Comparison of ENCODE assay signal across 20 mouse cellular contexts in the genomic region with DNA sequence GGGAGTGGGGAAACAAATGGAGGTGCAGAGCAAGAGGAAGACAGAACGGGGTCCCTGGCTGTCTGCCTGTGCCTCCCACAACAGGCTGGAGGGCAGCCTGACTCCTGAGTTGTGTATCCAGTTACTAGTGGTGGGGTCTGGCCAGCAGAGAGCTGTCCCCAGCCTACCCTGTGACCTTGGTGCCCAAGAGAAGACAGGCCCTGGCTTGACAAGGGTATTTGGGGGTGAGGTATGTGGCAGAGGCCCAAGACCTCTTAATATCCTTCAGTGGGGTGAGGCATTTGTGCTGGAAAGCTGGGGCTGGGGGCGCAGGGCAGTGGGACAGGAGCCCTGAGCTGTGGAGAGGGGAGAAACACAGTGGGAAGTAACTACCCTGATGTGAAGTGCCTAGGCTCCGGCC. TPM values are rescaled to one million over a fixed set of nuclear protein-coding genes. Genes with fewer than 3 reads are reported as not detected.
DNase-seq lines count a peak whose midpoint lies in the region; ATAC-seq and TF ChIP-seq lines count a peak whose summit lies in the region.
"Had no signal": no experiment of that assay in that cellular context is flagged by ENCODE, and none has a peak within 500 bp of the region (broad histone marks: within the 10 kb centered on the region; RNA-seq: fewer than 3 reads in every experiment).

No protein-coding gene starts in this region.

- no peak for TF ChIP-seq CTCF in heart, postnatal 0 days (IDR thresholded peaks at IDR 0.05; ENCODE audit: low read depth)
- no peak for TF ChIP-seq CTCF in kidney, adult 2 months (conservative IDR thresholded peaks at IDR 0.05; ENCODE audit: insufficient read depth, insufficient read length, low read depth, low read length)

- peaks cover 37% of the 10 kb centered on the region for H3K4me1 ChIP-seq in heart, embryonic 12.5 days (replicated peaks)
- H3K4me1 ChIP-seq in heart, postnatal 0 days (ENCODE audit: control insufficient read depth, insufficient read depth), result peaks cover 21% of the 10 kb centered on the region; the same call in 1 of the 2 replicates
- H3K4me1 ChIP-seq in kidney, adult 2 months (ENCODE audit: control insufficient read depth, insufficient read depth, low read length), result peaks cover 16% of the 10 kb centered on the region

- no peak for TF ChIP-seq EP300 in heart, postnatal 0 days (IDR thresholded peaks at IDR 0.05; ENCODE audit: low read depth)

- H3K27me3 ChIP-seq in heart, embryonic 12.5 days (replicated peaks), result no peaks in the 10 kb centered on the region
- H3K27me3 ChIP-seq in heart, postnatal 0 days (ENCODE audit: control insufficient read depth, insufficient read depth, low read length), result no peaks in the 10 kb centered on the region
- no peaks in the 10 kb centered on the region for H3K27me3 ChIP-seq in kidney, adult 2 months (replicated peaks; ENCODE audit: control insufficient read depth, insufficient read depth, low read length)
- H3K27me3 ChIP-seq: CH12.LX; embryonic facial prominence, embryonic 12.5 days; midbrain, embryonic 15.5 days had no signal

- H3K9ac ChIP-seq in heart, embryonic 12.5 days, result no peak overlapping the region
- no peak overlapping the region for H3K9ac ChIP-seq in heart, postnatal 0 days (replicated peaks; ENCODE audit: low read depth, low read length)
- H3K9ac ChIP-seq: embryonic facial prominence, embryonic 12.5 days; liver, postnatal 0 days; midbrain, embryonic 15.5 days had no signal

- no peaks in the 10 kb centered on the region for H3K9me3 ChIP-seq in heart, embryonic 12.5 days (replicated peaks)
- H3K9me3 ChIP-seq in heart, postnatal 0 days (replicated peaks; ENCODE audit: control insufficient read depth, low read length), result no peaks in the 10 kb centered on the region
- H3K9me3 ChIP-seq: embryonic facial prominence, embryonic 12.5 days; midbrain, embryonic 15.5 days had no signal

- no peak overlapping the region for H3K4me2 ChIP-seq in heart, embryonic 12.5 days
- H3K4me2 ChIP-seq in heart, postnatal 0 days (ENCODE audit: low read depth, low read length), result no peak overlapping the region
- H3K4me2 ChIP-seq: embryonic facial prominence, embryonic 12.5 days; liver, embryonic 11.5 days; midbrain, embryonic 15.5 days had no signal

- no peak overlapping the region for H3K27ac ChIP-seq in heart, embryonic 12.5 days (ENCODE audit: poor library complexity, severe bottlenecking)
- H3K27ac ChIP-seq in heart, postnatal 0 days (ENCODE audit: low read depth), result peak overlapping the region; percentile 63
- no peak overlapping the region for H3K27ac ChIP-seq in kidney, adult 2 months (ENCODE audit: insufficient read depth, low read depth, low read length)
- H3K27ac ChIP-seq: embryonic facial prominence, embryonic 12.5 days; kidney, postnatal 0 days; macrophage; midbrain, embryonic 15.5 days had no signal

- DNase-seq in heart, adult 11 months, result peak; percentile 95
- DNase-seq in thymus, postnatal 4 days, result peak; percentile 19
- DNase-seq in thymus, postnatal 14 days, result no peak
- no peak for DNase-seq in heart, postnatal 0 days (ENCODE audit: low spot score)
- no peak for DNase-seq in kidney, adult 2 months
- no peak for DNase-seq in urinary bladder, postnatal 10 days (ENCODE audit: low spot score)
- DNase-seq: adrenal gland, postnatal 10 days; cerebellum, postnatal 25 days; kidney, adult 18-20 months; liver, postnatal 0 days; right cerebral cortex, adult 18-20 months; right cerebral cortex, postnatal 4 days; thymus, postnatal 25 days had no signal

- TF ChIP-seq POLR2A in kidney, adult 2 months (IDR thresholded peaks at IDR 0.05; ENCODE audit: low read depth, low read length), result no peak

- H3K4me3 ChIP-seq in heart, embryonic 12.5 days, result no peak overlapping the region
- no peak overlapping the region for H3K4me3 ChIP-seq in heart, postnatal 0 days (ENCODE audit: low read depth, low read length)
- H3K4me3 ChIP-seq in kidney, adult 2 months (ENCODE audit: insufficient read depth, low read depth, low read length), result no peak overlapping the region
- H3K4me3 ChIP-seq: embryonic facial prominence, embryonic 12.5 days; midbrain, embryonic 15.5 days had no signal

- H3K36me3 ChIP-seq in heart, embryonic 12.5 days, result peaks cover 84% of the 10 kb centered on the region
- peaks cover 83% of the 10 kb centered on the region for H3K36me3 ChIP-seq in heart, postnatal 0 days (replicated peaks; ENCODE audit: control insufficient read depth, insufficient read depth, low read length)
- H3K36me3 ChIP-seq in kidney, adult 2 months (ENCODE audit: control insufficient read depth, insufficient read depth, low read length), result no peaks in the 10 kb centered on the region

- WGBS in heart, embryonic 12.5 days, result 81% methylated on average over 3 of the region's 3 CpGs
- 47% methylated on average over 3 of the region's 3 CpGs for WGBS in heart, postnatal 0 days
- WGBS in kidney, adult 2 months, result 80% methylated on average over 3 of the region's 3 CpGs

- no peak for ATAC-seq in heart, embryonic 12.5 days (ENCODE audit: insufficient number of reproducible peaks, low FRiP score)
- ATAC-seq in heart, postnatal 0 days (ENCODE audit: insufficient read depth, low read depth), result peak; percentile 54; the same call in 1 of the 2 replicates
- ATAC-seq: midbrain, embryonic 15.5 days had no signal

RNA-seq across cellular contexts. Expression of gene Zswim4, which starts 25.7 kb away (rescaled TPM):
- polyA plus RNA-seq in heart, embryonic 12.5 days (2016; fragmentation: Nextera tagmentation; extraction: Ambion mirVana), result 12.9 and 13.7 TPM in 2 replicates
- 23.8 and 31.4 TPM in 2 replicates for total RNA-seq in heart, postnatal 0 days (2014; rRNA removed; ENCODE audit: low replicate concordance)
- polyA plus RNA-seq in heart, postnatal 0 days (2015; fragmentation: Nextera tagmentation; extraction: Ambion mirVana), result 4.6 and 5.8 TPM in 2 replicates
- polyA plus RNA-seq in kidney, adult 2 months (2012; rRNA removed), result 9.2 and 10.0 TPM in 2 replicates

RNA-seq across cellular contexts. Expression of gene Nanos3, which starts 26.2 kb away (rescaled TPM):
- 1.7 and 3.0 TPM in 2 replicates for polyA plus RNA-seq in heart, embryonic 12.5 days (2016; fragmentation: Nextera tagmentation; extraction: Ambion mirVana)
- total RNA-seq in heart, postnatal 0 days (2014; rRNA removed; ENCODE audit: low replicate concordance), result 1.4 TPM in 1 of 2 replicates, not detected in the other
- polyA plus RNA-seq in heart, postnatal 0 days (2015; fragmentation: Nextera tagmentation; extraction: Ambion mirVana), result 4.6 and 6.0 TPM in 2 replicates
- polyA plus RNA-seq in kidney, adult 2 months (2012; rRNA removed), result 0.99 and 1.4 TPM in 2 replicates
- total RNA-seq: CH12.LX had no signal
- polyA plus RNA-seq: macrophage had no signal

RNA-seq across cellular contexts. Expression of gene D8Ertd738e, which starts 38.3 kb away (rescaled TPM):
- polyA plus RNA-seq in heart, embryonic 12.5 days (2016; fragmentation: Nextera tagmentation; extraction: Ambion mirVana), result 281 and 286 TPM in 2 replicates
- 90.3 and 93.2 TPM in 2 replicates for total RNA-seq in heart, postnatal 0 days (2014; rRNA removed; ENCODE audit: low replicate concordance)
- 382 and 414 TPM in 2 replicates for polyA plus RNA-seq in heart, postnatal 0 days (2015; fragmentation: Nextera tagmentation; extraction: Ambion mirVana)
- 216 and 246 TPM in 2 replicates for polyA plus RNA-seq in kidney, adult 2 months (2012; rRNA removed)

RNA-seq across cellular contexts. Expression of gene Mri1, which starts 45.9 kb away (rescaled TPM):
- 48.2 and 50.9 TPM in 2 replicates for polyA plus RNA-seq in heart, embryonic 12.5 days (2016; fragmentation: Nextera tagmentation; extraction: Ambion mirVana)
- total RNA-seq in heart, postnatal 0 days (2014; rRNA removed; ENCODE audit: low replicate concordance), result 25.8 and 74.7 TPM in 2 replicates
- 37.3 and 39.2 TPM in 2 replicates for polyA plus RNA-seq in heart, postnatal 0 days (2015; fragmentation: Nextera tagmentation; extraction: Ambion mirVana)
- polyA plus RNA-seq in kidney, adult 2 months (2012; rRNA removed), result 39.3 and 48.6 TPM in 2 replicates

RNA-seq across cellular contexts. Expression of gene Ccdc130, which starts 59.0 kb away (rescaled TPM):
- 15.8 and 16.1 TPM in 2 replicates for polyA plus RNA-seq in heart, embryonic 12.5 days (2016; fragmentation: Nextera tagmentation; extraction: Ambion mirVana)
- total RNA-seq in heart, postnatal 0 days (2014; rRNA removed; ENCODE audit: low replicate concordance), result 7.0 and 14.4 TPM in 2 replicates
- 12.2 and 12.7 TPM in 2 replicates for polyA plus RNA-seq in heart, postnatal 0 days (2015; fragmentation: Nextera tagmentation; extraction: Ambion mirVana)
- 24.7 and 32.7 TPM in 2 replicates for polyA plus RNA-seq in kidney, adult 2 months (2012; rRNA removed)

Comparison
In these comparisons a context has a peak if more than half of its experiments do, and no peak if none do; other contexts are left out.
1. DNase-seq: peak in heart, adult 11 months (single experiment) and thymus, postnatal 4 days (single experiment); none in thymus, postnatal 14 days (single experiment), heart, postnatal 0 days (single experiment), kidney, adult 2 months (single experiment) and urinary bladder, postnatal 10 days (single experiment).